ENCODE assay signal across 8 mouse cellular contexts in genomic region chr12:95694507-95694906, GRCm38 (mm10). TPM values are rescaled to one million over a fixed set of nuclear protein-coding genes. Genes with fewer than 3 reads are reported as not detected.
A peak's percentile ranks its signal among the peaks of the same experiment; 100 is the strongest.
DNase-seq lines count a peak whose midpoint lies in the region; ATAC-seq and TF ChIP-seq lines count a peak whose summit lies in the region.

No protein-coding gene starts in this region.

- peak in 1 of 2 experiments; percentile 13 for DNase-seq in left cerebral cortex, adult 2 months (ENCODE audit: extremely low spot score in 1 of 2, low spot score in 2 of 2)
- no peak for DNase-seq in left cerebral cortex, postnatal 14 days (ENCODE audit: low spot score in 2 of 2)
- DNase-seq in forebrain, embryonic 10.5 days (ENCODE audit: extremely low spot score, low spot score): no peak
- DNase-seq in urinary bladder, postnatal 10 days (ENCODE audit: low spot score): no peak
- no peak for DNase-seq in layer of hippocampus, adult 9-10 months (ENCODE audit: low spot score)

- ATAC-seq in intestine, postnatal 0 days: no peak
- ATAC-seq in neural tube, embryonic 13.5 days (ENCODE audit: low read depth): no peak
- ATAC-seq in erythroid progenitor cell, adult 5-6 weeks (replicated peaks; ENCODE audit: low FRiP score, poor library complexity, severe bottlenecking): no peak

- no peaks in the 10 kb centered on the region for H3K9me3 ChIP-seq in forebrain, embryonic 10.5 days
- H3K9me3 ChIP-seq in intestine, postnatal 0 days (ENCODE audit: control insufficient read depth): no peaks in the 10 kb centered on the region
- H3K9me3 ChIP-seq in neural tube, embryonic 13.5 days: no peaks in the 10 kb centered on the region

- no peaks in the 10 kb centered on the region for H3K36me3 ChIP-seq in forebrain, embryonic 10.5 days (replicated peaks)
- H3K36me3 ChIP-seq in intestine, postnatal 0 days (ENCODE audit: control insufficient read depth, insufficient read depth): no peaks in the 10 kb centered on the region
- no peaks in the 10 kb centered on the region for H3K36me3 ChIP-seq in neural tube, embryonic 13.5 days

- intact Hi-C loops in left cerebral cortex, adult 2 months (cut with DNase I): loop anchor here (2.0 to 5.0 kb wide), 4 partner anchors 207 to 1524 kb away; no protein-coding TSS in a partner anchor
- intact Hi-C loops in left cerebral cortex, postnatal 14 days (cut with DNase I): loop anchor here (10.0 kb wide), 2 partner anchors 1440 to 1520 kb away; no protein-coding TSS in a partner anchor

- peak overlapping the region; percentile 94 for H3K4me2 ChIP-seq in intestine, postnatal 0 days (replicated peaks; ENCODE audit: low read depth)
- peak overlapping the region; percentile 75 for H3K4me2 ChIP-seq in neural tube, embryonic 13.5 days

- H3K4me3 ChIP-seq in left cerebral cortex, adult 2 months: peak overlapping the region; percentile 93
- peak overlapping the region; percentile 78 for H3K4me3 ChIP-seq in forebrain, embryonic 10.5 days
- H3K4me3 ChIP-seq in intestine, postnatal 0 days (ENCODE audit: low read depth, low read length): peak overlapping the region; percentile 71
- H3K4me3 ChIP-seq in neural tube, embryonic 13.5 days: peak overlapping the region; percentile 72

- peaks cover 70% of the 10 kb centered on the region for H3K27me3 ChIP-seq in forebrain, embryonic 10.5 days (ENCODE audit: poor library complexity, severe bottlenecking)
- peaks cover 44% of the 10 kb centered on the region for H3K27me3 ChIP-seq in intestine, postnatal 0 days (replicated peaks; ENCODE audit: control insufficient read depth, insufficient read depth, low read length)
- peaks cover 26% of the 10 kb centered on the region for H3K27me3 ChIP-seq in neural tube, embryonic 13.5 days

- H3K4me1 ChIP-seq in forebrain, embryonic 10.5 days: peaks cover 66% of the 10 kb centered on the region
- 0 out of 2 replicates have a peak, but pooled peaks cover 5% of the 10 kb centered on the region for H3K4me1 ChIP-seq in intestine, postnatal 0 days (replicated peaks; ENCODE audit: control insufficient read depth, insufficient read depth, low read length)
- peaks cover 68% of the 10 kb centered on the region for H3K4me1 ChIP-seq in neural tube, embryonic 13.5 days (replicated peaks)

- H3K27ac ChIP-seq in left cerebral cortex, adult 2 months: peak overlapping the region; percentile 92
- peak overlapping the region; percentile 93 for H3K27ac ChIP-seq in forebrain, embryonic 10.5 days
- no peak overlapping the region for H3K27ac ChIP-seq in intestine, postnatal 0 days (ENCODE audit: low read depth, low read length)
- H3K27ac ChIP-seq in neural tube, embryonic 13.5 days (replicated peaks): peak overlapping the region; percentile 94

- peak overlapping the region; percentile 45; the same call in 1 of the 2 replicates for H3K9ac ChIP-seq in intestine, postnatal 0 days (ENCODE audit: low read depth, low read length)
- peak overlapping the region; percentile 93 for H3K9ac ChIP-seq in neural tube, embryonic 13.5 days

- TF ChIP-seq CTCF in left cerebral cortex, adult 2 months (IDR thresholded peaks at IDR 0.05): no peak
- TF ChIP-seq CTCF in intestine, postnatal 0 days (IDR thresholded peaks at IDR 0.05; ENCODE audit: low read depth): no peak

- 0% methylated on average over 8 of the region's 8 CpGs for WGBS in forebrain, embryonic 10.5 days
- whole genome bisulfite sequencing in intestine, postnatal 0 days: under 1% methylated on average over 8 of the region's 8 CpGs
- WGBS in neural tube, embryonic 13.5 days: under 1% methylated on average over 8 of the region's 8 CpGs

RNA-seq across cellular contexts. Expression of gene Flrt2, which starts 2.5 kb away (rescaled TPM):
- total RNA-seq in left cerebral cortex, adult 2 months (2021): 10 to 100 TPM; 59.6 to 78.3 TPM
- 10 to 100 TPM; 66.4 to 70.3 TPM for total RNA-seq in left cerebral cortex, postnatal 14 days (2021)
- polyA plus RNA-seq in forebrain, embryonic 10.5 days (2016; fragmentation: Nextera tagmentation; extraction: Ambion mirVana): 14.6 and 15.4 TPM in 2 replicates
- 2.8 and 3.5 TPM in 2 replicates for polyA plus RNA-seq in intestine, postnatal 0 days (2015; fragmentation: Nextera tagmentation; extraction: Ambion mirVana)
- 24.0 and 29.0 TPM in 2 replicates for polyA plus RNA-seq in neural tube, embryonic 13.5 days (2015; fragmentation: Nextera tagmentation; extraction: Ambion mirVana)
- 0.42 TPM in 1 of 2 replicates, not detected in the other for total RNA-seq in erythroid progenitor cell, adult 5-6 weeks (2015; ENCODE audit: low replicate concordance)
- not detected in 2 replicates for total RNA-seq in erythroid progenitor cell, adult 5-6 weeks (2017; ENCODE audit: low replicate concordance)

Comparison
In these comparisons a context has a peak if more than half of its experiments do, and no peak if none do; other contexts are left out.
1. RNA of gene Flrt2, which starts 2.5 kb away (total RNA-seq): 59.6 to 78.3 TPM in left cerebral cortex, adult 2 months and 66.4 to 70.3 TPM in left cerebral cortex, postnatal 14 days; 0.42 TPM in erythroid progenitor cell, adult 5-6 weeks; every median in the first group is over 10 times any median in the second.
2. Peak in every context shown above with its lines, with median percentiles within 50 percentile points of each other: H3K4me3 ChIP-seq.